Comparison of ENCODE assay signal across 22 mouse cellular contexts in the genomic region with DNA sequence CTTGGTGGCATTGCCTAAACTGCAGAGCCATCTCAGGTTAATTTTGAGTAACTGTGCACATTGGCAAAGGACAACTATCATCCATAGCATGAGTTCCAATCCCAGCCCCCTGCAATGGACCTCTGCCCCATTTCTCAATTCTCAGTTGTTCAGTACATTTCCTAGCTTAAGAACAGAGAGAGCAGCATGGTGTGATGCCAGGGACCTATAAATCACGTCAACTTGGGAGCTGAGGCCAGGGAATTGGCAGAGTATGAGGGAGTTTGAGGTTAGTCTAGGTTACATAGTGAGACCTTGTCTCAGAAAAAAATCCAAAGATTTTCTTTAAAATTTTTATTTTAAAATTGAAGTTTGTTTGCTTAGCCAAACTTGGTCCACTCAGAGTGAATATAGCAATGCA. TPM values are rescaled to one million over a fixed set of nuclear protein-coding genes. Genes with fewer than 3 reads are reported as not detected.
DNase-seq lines count a peak whose midpoint lies in the region.
"Had no signal": no experiment of that assay in that cellular context is flagged by ENCODE, and none has a peak within 500 bp of the region (broad histone marks: within the 10 kb centered on the region; RNA-seq: fewer than 3 reads in every experiment).

No protein-coding gene starts in this region.

- DNase-seq in NIH3T3 (ENCODE audit: low read depth): peak; percentile 3
- peak; percentile 67 to 85 for DNase-seq in adrenal gland, adult (ENCODE audit: inconsistent age in 2 of 2, low spot score in 1 of 2)
- peak; percentile 56 for DNase-seq in adrenal gland, adult 8-10 months
- DNase-seq in adrenal gland, postnatal 14 days: peak; percentile 74
- DNase-seq in adrenal gland, postnatal 36 days: peak; percentile 70 to 76
- peak; percentile 26 for DNase-seq in gonadal fat pad, adult 2 months (ENCODE audit: low read depth)
- peak; percentile 5 for DNase-seq in kidney, postnatal 10 days
- peak; percentile 9 for DNase-seq in urinary bladder, postnatal 14 days (ENCODE audit: low spot score)

RNA-seq across cellular contexts. Expression of a gene that starts 21.0 kb away (rescaled TPM):
- not detected for total RNA-seq in adrenal gland, adult 8-10 months (2022)
- total RNA-seq in adrenal gland, postnatal 14 days (2021): not detected in 2 replicates
- total RNA-seq in adrenal gland, postnatal 36 days (2021): not detected
- polyA plus RNA-seq in gonadal fat pad, adult 2 months (2012; rRNA removed): not detected in 2 replicates
- total RNA-seq: adrenal gland, postnatal 4 days; CH12.LX; common myeloid progenitor, adult 5-6 weeks; forebrain, postnatal 0 days had no signal
- polyA plus RNA-seq: CD4-positive, CD25-positive, alpha-beta regulatory T cell, adult 4 months; embryonic facial prominence, embryonic 11.5 days; embryonic facial prominence, embryonic 13.5 days; embryonic facial prominence, embryonic 15.5 days; erythroblast, embryonic 14.5 days; forebrain, embryonic 11.5 days; forebrain, embryonic 13.5 days; forebrain, embryonic 15.5 days; forebrain, postnatal 0 days; G1E had no signal

RNA-seq across cellular contexts. Expression of a gene that starts 23.6 kb away (rescaled TPM):
- not detected for total RNA-seq in adrenal gland, adult 8-10 months (2022)
- total RNA-seq in adrenal gland, postnatal 14 days (2021): not detected in 2 replicates
- total RNA-seq in adrenal gland, postnatal 36 days (2021): not detected
- 0.30 and 0.43 TPM in 2 replicates for polyA plus RNA-seq in gonadal fat pad, adult 2 months (2012; rRNA removed)
- total RNA-seq: adrenal gland, postnatal 4 days; CH12.LX; common myeloid progenitor, adult 5-6 weeks; forebrain, postnatal 0 days had no signal
- polyA plus RNA-seq: CD4-positive, CD25-positive, alpha-beta regulatory T cell, adult 4 months; embryonic facial prominence, embryonic 11.5 days; embryonic facial prominence, embryonic 13.5 days; embryonic facial prominence, embryonic 15.5 days; erythroblast, embryonic 14.5 days; forebrain, embryonic 11.5 days; forebrain, embryonic 13.5 days; forebrain, postnatal 0 days; G1E had no signal

RNA-seq across cellular contexts. Expression of a gene that starts 45.2 kb away (rescaled TPM):
- 10 to 100 TPM; 14.6 to 31.7 (median 27.6) TPM for total RNA-seq in adrenal gland, adult 8-10 months (2022)
- 17.4 and 19.3 TPM in 2 replicates for total RNA-seq in adrenal gland, postnatal 14 days (2021)
- 10 to 100 TPM; 13.1 to 21.8 TPM for total RNA-seq in adrenal gland, postnatal 36 days (2021)
- 3,031 and 4,791 TPM in 2 replicates for polyA plus RNA-seq in gonadal fat pad, adult 2 months (2012; rRNA removed)
- total RNA-seq: CH12.LX; common myeloid progenitor, adult 5-6 weeks; forebrain, postnatal 0 days had no signal
- polyA plus RNA-seq: brain, embryonic 14.5 days; CD4-positive, CD25-positive, alpha-beta regulatory T cell, adult 4 months; embryonic facial prominence, embryonic 11.5 days; embryonic facial prominence, embryonic 13.5 days; erythroblast, embryonic 14.5 days; forebrain, embryonic 11.5 days; forebrain, embryonic 13.5 days; forebrain, embryonic 15.5 days; G1E had no signal

Comparison
In these comparisons a context has a peak if more than half of its experiments do, and no peak if none do; other contexts are left out.
1. Peak in every context shown above with its lines: DNase-seq.
2. DNase-seq: peak in every context shown above with its lines; median percentile 76 in adrenal gland, adult; 74 in adrenal gland, postnatal 14 days; 73 in adrenal gland, postnatal 36 days; 56 in adrenal gland, adult 8-10 months; 26 in gonadal fat pad, adult 2 months; 9 in urinary bladder, postnatal 14 days; 5 in kidney, postnatal 10 days; 3 in NIH3T3.